Mouse (Mus musculus) lung, adult 2 months (tissue): Measurements from ENCODE around the gene Zfp653.

Source experiments
- CTCF ChIP-seq: fragments of 200-500 bp; IDR thresholded peaks from 2 replicates; pipeline ENCODE4 v1.5.1; 2011; ENCODE audit warnings: mild to moderate bottlenecking, low read length, control low read depth; ENCODE audit not compliant: insufficient read depth
- POLR2A ChIP-seq: fragments of 200-500 bp; IDR thresholded peaks from 2 replicates; pipeline ENCODE4 v1.6.1; 2011; ENCODE audit warnings: low read depth, mild to moderate bottlenecking, control low read depth, low read length, borderline replicate concordance; ENCODE audit errors: extremely low read depth

DNA sequence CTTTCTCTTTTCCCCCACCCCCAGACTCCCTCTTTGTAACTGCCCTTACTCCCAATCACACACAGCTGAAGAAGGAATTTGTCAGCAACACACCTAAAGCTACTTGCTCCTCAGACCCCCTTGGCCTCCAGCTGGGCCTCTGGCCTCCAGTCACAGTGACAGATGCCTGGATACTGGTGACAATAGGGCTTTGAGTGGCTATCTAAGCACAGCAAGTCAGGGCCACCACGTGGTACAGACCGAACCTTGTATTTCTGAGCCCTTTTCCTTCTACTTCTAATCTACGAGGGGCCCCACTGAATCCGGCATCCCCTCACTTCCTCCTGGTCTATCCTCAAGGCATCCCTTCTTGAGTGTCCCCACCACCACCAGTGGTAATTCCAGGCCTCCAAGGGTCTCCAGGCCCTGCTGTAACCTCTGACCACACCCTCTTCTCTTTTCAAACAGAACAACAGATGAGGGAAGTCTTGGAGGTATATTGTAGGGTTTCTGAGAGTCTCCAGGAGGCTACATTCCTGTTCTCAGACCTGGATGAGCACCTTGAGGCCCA is 21.4 kb downstream of the Zfp653 start:
- TF ChIP-seq CTCF (no peak), POLR2A (no peak)
